Mouse (Mus musculus) frontal cortex, adult (tissue): Measurements from ENCODE around the gene Nkrf.
A peak's percentile ranks its signal among the peaks of the same experiment; 100 is the strongest.
"Not testable (repeated sequence)": the region's sequence is repeated elsewhere in the genome, so short reads cannot be mapped to it uniquely, and the experiment has no call there.

Experiments used
- ATAC-seq: cut with Nextera tagmentation; 2 replicates; pipeline ENCODE4 v1.9.2; 2017; ENCODE audit warnings: mild to moderate bottlenecking, moderate library complexity, mixed read lengths; ENCODE audit not compliant: low TSS enrichment

Nkrf gene

GRCm38 (mm10) chrX:36902321-36903114, at the start of gene Nkrf:
Gene Nkrf (minus strand): TSS chrX:36902899.
- ATAC-seq: peak; percentile 62

GRCm38 (mm10) chrX:36941106-36941505, 38.4 kb upstream of the Nkrf start:
- no peak for ATAC-seq

GRCm38 (mm10) chrX:36939806-36940413, 37.2 kb upstream of the Nkrf start:
- ATAC-seq: peak; percentile 47; the same call in 1 of the 2 replicates

GRCm38 (mm10) chrX:36935326-36935966, 32.7 kb upstream of the Nkrf start:
- ATAC-seq: peak; percentile 83

GRCm38 (mm10) chrX:36930574-36930973, 27.9 kb upstream of the Nkrf start:
- no peak for ATAC-seq

GRCm38 (mm10) chrX:36929694-36930093, 27.0 kb upstream of the Nkrf start:
- no peak for ATAC-seq

- ATAC-seq: no peak
These were observed 26.1 kb upstream of the Nkrf start for GRCm38 (mm10) chrX:36928791-36929190.

- no peak for ATAC-seq
These were observed 18.6 kb upstream of the Nkrf start for GRCm38 (mm10) chrX:36921346-36921745.

GRCm38 (mm10) chrX:36917749-36918148, 15.1 kb upstream of the Nkrf start:
- ATAC-seq: no peak

GRCm38 (mm10) chrX:36911343-36911742, 8.6 kb upstream of the Nkrf start:
- peak; percentile 81 for ATAC-seq

- no peak for ATAC-seq
These were observed 3.8 kb upstream of the Nkrf start for GRCm38 (mm10) chrX:36906539-36906938.

- ATAC-seq: peak; percentile 92
These were observed 543 bp upstream of the Nkrf start for GRCm38 (mm10) chrX:36903115-36903768.

- 0 out of 2 replicates have a peak, but pooled peaks have one; percentile 32 for ATAC-seq
These were observed 1.0 kb downstream of the Nkrf start for GRCm38 (mm10) chrX:36901655-36902054.

GRCm38 (mm10) chrX:36898931-36899330, 3.8 kb downstream of the Nkrf start:
- not testable (repeated sequence) for ATAC-seq

GRCm38 (mm10) chrX:36884719-36885118, 18.0 kb downstream of the Nkrf start:
- no peak for ATAC-seq

GRCm38 (mm10) chrX:36874704-36875128, 28.0 kb downstream of the Nkrf start:
- ATAC-seq: peak; percentile 29

- ATAC-seq: peak; percentile 97
These were observed 28.5 kb downstream of the Nkrf start for GRCm38 (mm10) chrX:36874178-36874696.

GRCm38 (mm10) chrX:36873765-36874164, 28.9 kb downstream of the Nkrf start, which contains the start of the genes Ube2a and C330007P06Rik:
Gene Ube2a (plus strand): TSS chrX:36873900.
Gene C330007P06Rik (minus strand): TSS chrX:36874111.
- ATAC-seq: no peak

- no peak for ATAC-seq
These were observed 32.3 kb downstream of the Nkrf start for GRCm38 (mm10) chrX:36870372-36870771.

- ATAC-seq: no peak
These were observed 37.9 kb downstream of the Nkrf start for GRCm38 (mm10) chrX:36864609-36865328.
